Mouse (Mus musculus) thymus, adult 2 months (tissue): ENCODE results near the gene Ifnlr1.

Experiments used
- CTCF ChIP-seq: fragments of 200-500 bp; IDR thresholded peaks from 2 replicates; pipeline ENCODE4 v1.5.1; 2012; ENCODE audit warnings: mild to moderate bottlenecking, control low read depth, low read length, moderate library complexity, borderline replicate concordance; ENCODE audit not compliant: control insufficient read depth, poor library complexity, insufficient read depth; ENCODE audit errors: extremely low read depth
- POLR2A ChIP-seq: fragments of 200-500 bp; IDR thresholded peaks from 2 replicates; pipeline ENCODE4 v1.6.1; 2012; ENCODE audit warnings: mild to moderate bottlenecking, low read length, control low read depth, moderate library complexity; ENCODE audit not compliant: control insufficient read depth, poor library complexity, insufficient read depth; ENCODE audit errors: extremely low read depth

- TF ChIP-seq POLR2A (no peak), CTCF (no peak)
These were observed 17.9 kb downstream of the Ifnlr1 start for GRCm38 (mm10) chr4:135704016-135704415.
